Mouse (Mus musculus): ENCODE data around the gene Olfr5. TPM values are rescaled to one million over a fixed set of nuclear protein-coding genes. Genes with fewer than 3 reads are reported as not detected.

Gene Olfr5
- polyA plus RNA-seq, 1 experiment = not detected

DNA sequence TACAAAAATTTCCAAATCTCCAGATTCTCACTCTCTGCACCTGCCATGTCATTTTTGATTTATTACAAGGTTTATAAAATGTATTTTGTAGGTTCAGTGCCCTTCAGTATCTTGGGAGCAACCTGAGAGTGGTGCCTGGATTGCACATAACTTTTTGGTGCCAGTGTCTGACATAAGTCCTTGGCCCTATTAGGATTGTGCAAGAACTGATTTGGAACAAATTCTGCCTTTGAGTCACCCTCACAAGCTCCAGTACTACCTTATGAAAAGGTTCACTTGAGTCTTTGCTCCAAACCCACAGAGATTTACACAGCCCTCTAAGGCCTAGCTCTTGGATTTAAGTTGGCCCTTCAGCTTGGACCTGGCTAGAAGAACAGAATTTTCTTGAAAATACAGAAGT, 19.8 kb downstream of the Olfr5 start, which contains the start of gene Olfr1346:
Gene Olfr1346, plus strand, starts transcription at position 151 of the 400 bp plus-strand sequence.
- TF ChIP-seq POLR2A (IDR thresholded peaks at IDR 0.05; ENCODE audit: borderline replicate concordance, insufficient read depth, low read length) (no peak), CTCF (IDR thresholded peaks at IDR 0.05; ENCODE audit: borderline replicate concordance, insufficient read depth, low read depth, low read length) (no peak)
- Histone ChIP-seq H3K4me3 (replicated peaks; ENCODE audit: insufficient read depth, low read depth, low read length) (no peak within 1 kb of the TSS), H3K27me3 (ENCODE audit: control insufficient read depth, insufficient read depth, low read length) (no peaks in the 10 kb centered on the region), H3K4me1 (ENCODE audit: control insufficient read depth, insufficient read depth, low read length) (no peaks in the 10 kb centered on the region), H3K27ac (ENCODE audit: insufficient read depth, low read length) (no peak within 1 kb of the TSS)
- no peak for DNase-seq

DNA sequence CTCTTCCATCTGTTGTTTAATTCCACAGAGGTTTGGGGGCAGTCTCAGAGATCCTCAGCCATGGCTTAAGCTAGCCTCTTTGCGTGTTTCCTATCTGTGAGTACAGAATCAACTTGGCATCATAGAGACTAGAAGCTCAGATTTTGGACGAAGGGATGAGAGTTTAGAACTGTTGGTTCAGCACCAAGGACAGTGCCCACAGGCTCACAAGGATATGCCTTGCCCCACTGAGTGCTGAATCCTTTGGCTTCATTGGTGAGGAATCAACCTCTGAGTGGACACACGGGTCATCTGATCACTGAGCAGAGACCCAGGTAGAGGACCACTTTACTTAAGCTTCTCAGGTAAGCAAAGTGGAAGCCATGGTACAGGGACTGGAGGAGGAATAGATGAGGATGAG, 30.3 kb downstream of the Olfr5 start:
- H3K4me1 ChIP-seq (ENCODE audit: control insufficient read depth, insufficient read depth, low read length) = no peaks in the 10 kb centered on the region
- no peak for DNase-seq
- TF ChIP-seq POLR2A (IDR thresholded peaks at IDR 0.05; ENCODE audit: borderline replicate concordance, insufficient read depth, low read length) (no peak), CTCF (IDR thresholded peaks at IDR 0.05; ENCODE audit: borderline replicate concordance, insufficient read depth, low read depth, low read length) (no peak)
- no peaks in the 10 kb centered on the region for H3K27me3 ChIP-seq (ENCODE audit: control insufficient read depth, insufficient read depth, low read length)
- no peak overlapping the region for H3K4me3 ChIP-seq (replicated peaks; ENCODE audit: insufficient read depth, low read depth, low read length)
- H3K27ac ChIP-seq (ENCODE audit: insufficient read depth, low read length) = no peak overlapping the region
- WGBS = 23% methylated on average over 3 of the region's 3 CpGs

DNA sequence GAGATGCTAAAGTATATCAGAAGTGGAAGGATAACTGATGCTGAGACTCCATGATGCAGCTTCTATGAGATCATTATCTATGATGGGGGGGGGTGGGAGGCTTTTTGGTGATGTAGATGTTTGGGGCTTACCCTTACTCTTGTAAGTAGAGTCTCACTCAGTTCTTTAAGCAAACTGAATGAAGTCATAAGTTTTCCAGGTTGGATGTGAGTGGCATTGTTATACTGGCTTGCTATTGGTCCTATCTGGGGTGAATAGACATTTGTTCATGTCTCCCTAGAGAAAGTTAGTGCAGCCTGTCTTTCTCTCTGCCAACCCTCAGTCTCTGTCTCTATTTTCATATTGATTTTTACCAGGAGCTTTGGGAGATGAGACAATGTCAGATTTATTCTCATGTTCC, 30.9 kb downstream of the Olfr5 start, which contains the start of gene Olfr1336:
Gene Olfr1336, plus strand, starts transcription at position 301 of the 400 bp plus-strand sequence.
- H3K27me3 ChIP-seq (ENCODE audit: control insufficient read depth, insufficient read depth, low read length) = no peaks in the 10 kb centered on the region
- DNase-seq = no peak
- H3K4me3 ChIP-seq (replicated peaks; ENCODE audit: insufficient read depth, low read depth, low read length) = no peak within 1 kb of the TSS
- TF ChIP-seq CTCF (IDR thresholded peaks at IDR 0.05; ENCODE audit: borderline replicate concordance, insufficient read depth, low read depth, low read length) (no peak), POLR2A (IDR thresholded peaks at IDR 0.05; ENCODE audit: borderline replicate concordance, insufficient read depth, low read length) (no peak)
- H3K4me1 ChIP-seq (ENCODE audit: control insufficient read depth, insufficient read depth, low read length) = no peaks in the 10 kb centered on the region
- no peak within 1 kb of the TSS for H3K27ac ChIP-seq (ENCODE audit: insufficient read depth, low read length)

DNA sequence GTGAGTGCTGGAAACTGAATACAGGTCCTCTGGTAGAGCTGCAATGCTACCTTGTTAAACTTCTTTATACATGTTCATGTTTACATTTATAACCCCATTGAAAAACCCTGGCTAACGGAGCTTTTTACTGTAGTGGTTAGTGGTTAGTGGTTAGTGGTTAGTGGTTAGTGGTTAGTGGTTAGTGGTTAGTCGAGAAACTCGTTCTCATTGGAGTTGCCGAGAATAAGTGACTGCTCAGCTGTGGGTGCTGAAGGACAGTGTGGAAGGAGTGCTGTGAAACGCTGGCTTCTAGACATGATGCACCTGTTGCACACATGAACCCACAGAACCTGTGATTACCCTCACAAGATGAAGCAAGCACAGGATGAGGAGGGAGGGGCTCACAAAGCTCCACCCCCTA, 39.0 kb downstream of the Olfr5 start:
- Histone ChIP-seq H3K27ac (ENCODE audit: insufficient read depth, low read length) (no peak overlapping the region), H3K4me1 (ENCODE audit: control insufficient read depth, insufficient read depth, low read length) (no peaks in the 10 kb centered on the region), H3K27me3 (ENCODE audit: control insufficient read depth, insufficient read depth, low read length) (no peaks in the 10 kb centered on the region), H3K4me3 (replicated peaks; ENCODE audit: insufficient read depth, low read depth, low read length) (no peak overlapping the region)
- no peak for TF ChIP-seq CTCF (IDR thresholded peaks at IDR 0.05; ENCODE audit: borderline replicate concordance, insufficient read depth, low read depth, low read length)
- no peak for TF ChIP-seq POLR2A (IDR thresholded peaks at IDR 0.05; ENCODE audit: borderline replicate concordance, insufficient read depth, low read length)
- WGBS = 91% methylated on average over 5 of the region's 5 CpGs
- no peak for DNase-seq

DNA sequence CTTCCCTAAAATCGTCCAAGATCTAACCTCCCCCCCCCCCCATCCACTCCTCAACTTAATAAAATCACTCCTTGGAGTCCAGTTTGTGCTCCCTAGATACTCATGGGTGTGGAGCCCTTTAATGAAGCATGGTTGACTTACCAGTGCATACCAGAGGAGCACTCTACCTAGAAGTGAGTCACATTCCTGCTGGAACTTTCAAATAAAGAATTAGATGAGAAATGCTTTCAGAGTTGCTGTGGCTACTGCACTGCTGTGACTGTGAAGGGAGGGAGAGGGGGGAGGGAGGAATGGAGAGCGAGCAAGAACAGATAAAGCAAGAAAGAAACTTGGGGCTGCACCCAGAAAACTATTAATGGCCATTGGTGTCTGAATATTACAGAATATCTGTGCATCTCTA, 45.6 kb downstream of the Olfr5 start:
- TF ChIP-seq POLR2A (IDR thresholded peaks at IDR 0.05; ENCODE audit: borderline replicate concordance, insufficient read depth, low read length) (no peak), CTCF (IDR thresholded peaks at IDR 0.05; ENCODE audit: borderline replicate concordance, insufficient read depth, low read depth, low read length) (no peak)
- Histone ChIP-seq H3K27me3 (ENCODE audit: control insufficient read depth, insufficient read depth, low read length) (no peaks in the 10 kb centered on the region), H3K4me1 (ENCODE audit: control insufficient read depth, insufficient read depth, low read length) (no peaks in the 10 kb centered on the region), H3K27ac (ENCODE audit: insufficient read depth, low read length) (no peak overlapping the region), H3K4me3 (replicated peaks; ENCODE audit: insufficient read depth, low read depth, low read length) (no peak overlapping the region)
- WGBS = 28% methylated on average over 2 of the region's 2 CpGs
- DNase-seq = no peak

DNA sequence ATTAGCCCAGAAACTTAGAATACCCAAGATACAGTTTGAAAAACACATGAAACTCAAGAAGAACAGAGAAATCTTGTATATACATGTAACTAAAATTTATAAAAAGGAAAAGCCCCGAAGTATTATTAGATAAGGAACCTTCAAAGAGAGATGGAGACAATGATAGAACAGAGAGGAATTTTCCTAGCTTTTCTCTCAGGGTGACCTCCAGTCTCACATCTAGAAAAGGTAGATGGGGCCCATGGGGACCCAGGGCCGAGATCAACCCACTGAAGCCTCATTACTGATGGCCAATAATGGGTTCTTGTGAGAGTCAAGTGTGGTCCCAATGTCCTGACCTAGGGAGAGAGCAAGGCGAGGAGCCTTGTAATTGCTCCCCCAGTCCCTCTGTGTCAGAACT, 48.4 kb downstream of the Olfr5 start, which contains the start of gene Olfr1344:
Gene Olfr1344, plus strand, starts transcription at position 301 of the 400 bp plus-strand sequence.
- Histone ChIP-seq H3K27ac (ENCODE audit: insufficient read depth, low read length) (no peak within 1 kb of the TSS), H3K4me3 (replicated peaks; ENCODE audit: insufficient read depth, low read depth, low read length) (no peak within 1 kb of the TSS), H3K27me3 (ENCODE audit: control insufficient read depth, insufficient read depth, low read length) (no peaks in the 10 kb centered on the region), H3K4me1 (ENCODE audit: control insufficient read depth, insufficient read depth, low read length) (no peaks in the 10 kb centered on the region)
- TF ChIP-seq CTCF (IDR thresholded peaks at IDR 0.05; ENCODE audit: borderline replicate concordance, insufficient read depth, low read depth, low read length) (no peak), POLR2A (IDR thresholded peaks at IDR 0.05; ENCODE audit: borderline replicate concordance, insufficient read depth, low read length) (no peak)
- WGBS = 79% methylated on average over 3 of the region's 3 CpGs
- DNase-seq = no peak

DNA sequence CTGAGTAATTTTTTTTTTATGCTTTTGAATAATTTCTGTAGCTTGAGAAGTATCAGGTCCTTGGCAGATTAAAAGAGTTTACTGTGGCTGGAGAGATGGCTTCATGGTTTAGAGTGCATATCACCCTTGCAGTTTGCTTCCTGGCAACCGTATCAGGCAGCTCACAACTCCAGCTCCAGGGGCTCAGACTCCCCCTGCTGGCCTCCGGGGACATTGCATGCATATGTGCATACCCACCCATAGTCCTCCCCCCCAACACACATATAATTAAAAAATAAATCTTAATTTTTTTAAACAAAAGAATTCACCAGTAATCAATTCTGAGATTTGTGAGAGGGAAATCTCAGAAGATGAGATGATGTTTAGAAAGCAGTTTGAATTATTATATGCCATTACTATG, 56.4 kb downstream of the Olfr5 start:
- no peak for DNase-seq
- WGBS = 39% methylated on average over 2 of the region's 2 CpGs
- Histone ChIP-seq H3K4me1 (ENCODE audit: control insufficient read depth, insufficient read depth, low read length) (no peaks in the 10 kb centered on the region), H3K4me3 (replicated peaks; ENCODE audit: insufficient read depth, low read depth, low read length) (no peak overlapping the region), H3K27ac (ENCODE audit: insufficient read depth, low read length) (no peak overlapping the region), H3K27me3 (ENCODE audit: control insufficient read depth, insufficient read depth, low read length) (no peaks in the 10 kb centered on the region)
- TF ChIP-seq POLR2A (IDR thresholded peaks at IDR 0.05; ENCODE audit: borderline replicate concordance, insufficient read depth, low read length) (no peak), CTCF (IDR thresholded peaks at IDR 0.05; ENCODE audit: borderline replicate concordance, insufficient read depth, low read depth, low read length) (peak; percentile 43; the same call in 1 of the 2 replicates)

DNA sequence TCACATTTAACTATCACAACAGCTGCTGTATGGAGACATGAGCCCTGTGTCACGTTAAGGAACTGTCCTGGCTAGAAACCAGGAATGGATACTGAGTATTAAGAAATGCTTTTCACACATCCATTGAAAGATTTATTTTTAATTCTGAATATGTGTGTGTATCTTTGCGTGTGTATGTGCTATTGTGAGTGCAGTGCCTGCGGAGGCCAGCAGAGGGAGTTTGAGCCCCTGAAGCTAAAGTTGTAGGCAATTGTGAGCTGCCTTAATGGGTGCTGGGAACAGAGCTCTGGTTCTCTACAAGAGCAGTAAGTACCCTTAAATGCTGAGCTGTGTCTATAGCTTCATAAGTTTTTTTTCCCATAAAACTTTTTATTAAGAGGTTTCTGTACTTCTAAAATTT, 57.4 kb downstream of the Olfr5 start:
- Histone ChIP-seq H3K27me3 (ENCODE audit: control insufficient read depth, insufficient read depth, low read length) (no peaks in the 10 kb centered on the region), H3K4me3 (replicated peaks; ENCODE audit: insufficient read depth, low read depth, low read length) (no peak overlapping the region), H3K27ac (ENCODE audit: insufficient read depth, low read length) (no peak overlapping the region), H3K4me1 (ENCODE audit: control insufficient read depth, insufficient read depth, low read length) (no peaks in the 10 kb centered on the region)
- no peak for TF ChIP-seq POLR2A (IDR thresholded peaks at IDR 0.05; ENCODE audit: borderline replicate concordance, insufficient read depth, low read length)
- TF ChIP-seq CTCF (IDR thresholded peaks at IDR 0.05; ENCODE audit: borderline replicate concordance, insufficient read depth, low read depth, low read length) = no peak
- no peak for DNase-seq
- WGBS = 87% methylated on average over 3 of the region's 3 CpGs

Other genes starting within 250 kb of the Olfr5 start
- not detected in 2 replicates for gene Epp13, start 234.2 kb downstream of the Olfr5 start, polyA plus RNA-seq (2012; rRNA removed)
- gene Zfp667, start 200.4 kb downstream of the Olfr5 start, polyA plus RNA-seq (2012; rRNA removed) = 7.9 and 8.8 TPM in 2 replicates
- 5.6 and 6.9 TPM in 2 replicates for gene Zfp583, start 155.7 kb downstream of the Olfr5 start, polyA plus RNA-seq (2012; rRNA removed)
- 3.0 and 3.2 TPM in 2 replicates for gene Gm3854, start 143.2 kb downstream of the Olfr5 start, polyA plus RNA-seq (2012; rRNA removed)
- 4.7 and 5.6 TPM in 2 replicates for gene Zfp78, start 123.7 kb downstream of the Olfr5 start, polyA plus RNA-seq (2012; rRNA removed)
- 8.7 and 9.4 TPM in 2 replicates for gene Zfp28, start 103.6 kb downstream of the Olfr5 start, polyA plus RNA-seq (2012; rRNA removed)
- gene Smim17, start 88.2 kb downstream of the Olfr5 start, polyA plus RNA-seq (2012; rRNA removed) = 16.1 and 19.1 TPM in 2 replicates
- 0.22 and 0.31 TPM in 2 replicates for gene Gm20715, start 76.7 kb downstream of the Olfr5 start, polyA plus RNA-seq (2012; rRNA removed)
- 2.3 and 2.7 TPM in 2 replicates for gene Olfr1344, start 48.3 kb downstream of the Olfr5 start, polyA plus RNA-seq (2012; rRNA removed)
- gene Olfr1336, start 30.8 kb downstream of the Olfr5 start, polyA plus RNA-seq (2012; rRNA removed) = not detected in 2 replicates
- gene Olfr1346, start 19.8 kb downstream of the Olfr5 start, polyA plus RNA-seq (2012; rRNA removed) = not detected in 2 replicates
- gene Olfr1347, start 12.8 kb upstream of the Olfr5 start, polyA plus RNA-seq (2012; rRNA removed) = not detected in 2 replicates
- not detected in 2 replicates for gene Olfr1348, start 21.8 kb upstream of the Olfr5 start, polyA plus RNA-seq (2012; rRNA removed)
- not detected in 2 replicates for gene Olfr1349, start 36.0 kb upstream of the Olfr5 start, polyA plus RNA-seq (2012; rRNA removed)
- gene Olfr1350, start 77.9 kb upstream of the Olfr5 start, polyA plus RNA-seq (2012; rRNA removed) = not detected in 2 replicates
- 4.4 and 5.6 TPM in 2 replicates for gene Zim1, start 209.5 kb upstream of the Olfr5 start, polyA plus RNA-seq (2012; rRNA removed)
- 195 TPM in 2 replicates for gene Peg3, start 243.5 kb upstream of the Olfr5 start, polyA plus RNA-seq (2012; rRNA removed)
- 17.1 and 17.8 TPM in 2 replicates for gene Usp29, start 243.6 kb upstream of the Olfr5 start, polyA plus RNA-seq (2012; rRNA removed)

Measured in cerebellum, adult 2 months (tissue).